Mouse (Mus musculus) naive thymus-derived CD4-positive, alpha-beta T cell, adult 2 months (primary cell): ENCODE results near the gene Cenpa.
"Not testable (repeated sequence)": the region's sequence is repeated elsewhere in the genome, so short reads cannot be mapped to it uniquely, and the experiment has no call there.

Source experiments
- DNase-seq: peaks from one replicate; pipeline ENCODE4 v3.0.0-alpha.2; 2011; ENCODE audit warnings: low read depth

The Cenpa gene

DNA sequence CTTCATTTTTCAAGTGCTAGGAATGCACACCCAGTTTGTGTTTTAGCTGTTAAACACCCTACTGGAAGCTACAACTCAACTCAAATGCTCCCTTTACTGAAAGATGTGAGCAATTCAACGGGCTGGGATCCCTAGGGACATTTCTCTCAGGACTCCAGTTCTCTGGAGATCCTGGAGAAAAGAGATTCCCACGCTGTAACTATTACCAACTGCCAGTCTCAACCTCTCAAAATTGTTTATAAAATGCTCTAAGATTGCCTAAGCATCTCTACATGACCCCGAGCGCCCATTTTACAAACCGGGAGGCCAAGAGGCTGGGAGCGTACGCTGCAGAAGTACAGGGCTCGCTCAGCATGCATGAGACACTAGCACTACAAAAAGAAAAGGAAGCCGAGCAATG, 19.2 kb upstream of the Cenpa start:
- DNase-seq = no peak

DNA sequence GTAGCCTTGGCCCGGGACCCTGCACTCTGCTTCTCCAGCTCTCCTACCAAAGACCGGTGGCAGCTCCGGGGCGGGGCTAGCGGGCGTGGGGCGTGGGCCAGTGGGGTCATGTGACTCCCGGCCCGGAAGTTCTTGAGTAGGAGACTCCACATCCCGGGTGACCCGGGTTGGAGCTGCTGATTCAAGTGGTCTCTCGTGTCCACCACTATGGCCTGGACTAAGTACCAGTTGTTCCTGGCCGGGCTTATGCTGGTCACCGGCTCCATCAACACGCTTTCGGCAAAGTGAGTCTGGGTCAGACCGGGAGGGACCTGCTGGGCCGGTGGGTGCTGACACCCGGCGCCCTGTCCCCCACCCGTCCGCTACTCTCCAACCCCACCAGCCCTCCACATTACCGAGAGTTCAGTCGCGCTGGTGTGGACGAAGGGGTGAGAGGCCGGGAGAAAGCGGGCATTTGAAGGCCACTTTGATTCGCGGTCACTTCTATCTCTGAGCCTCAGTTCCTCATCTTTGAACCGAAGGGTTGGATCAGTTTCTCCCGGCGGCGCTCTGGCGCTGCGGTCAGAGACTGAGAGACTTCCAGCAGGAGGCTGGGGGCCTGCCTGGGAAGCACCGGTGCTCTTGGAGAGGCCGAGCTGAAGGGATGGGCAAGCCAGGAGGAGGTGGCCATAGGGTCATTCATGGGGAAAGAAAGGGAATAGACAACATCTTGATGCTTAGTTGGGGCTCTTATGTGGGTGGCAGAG, 18.6 kb upstream of the Cenpa start, which contains the start of gene Slc35f6:
Gene Slc35f6, plus strand, starts transcription at position 119 of the 746 bp plus-strand sequence.
- peak; percentile 85 for DNase-seq

- DNase-seq = no peak
These were observed 17.0 kb upstream of the Cenpa start for GRCm38 (mm10) chr5:30649558-30649957.

- DNase-seq = no peak
These were observed 15.8 kb upstream of the Cenpa start for GRCm38 (mm10) chr5:30650756-30651155.

GRCm38 (mm10) chr5:30651554-30651953, 15.0 kb upstream of the Cenpa start:
- DNase-seq = no peak

DNA sequence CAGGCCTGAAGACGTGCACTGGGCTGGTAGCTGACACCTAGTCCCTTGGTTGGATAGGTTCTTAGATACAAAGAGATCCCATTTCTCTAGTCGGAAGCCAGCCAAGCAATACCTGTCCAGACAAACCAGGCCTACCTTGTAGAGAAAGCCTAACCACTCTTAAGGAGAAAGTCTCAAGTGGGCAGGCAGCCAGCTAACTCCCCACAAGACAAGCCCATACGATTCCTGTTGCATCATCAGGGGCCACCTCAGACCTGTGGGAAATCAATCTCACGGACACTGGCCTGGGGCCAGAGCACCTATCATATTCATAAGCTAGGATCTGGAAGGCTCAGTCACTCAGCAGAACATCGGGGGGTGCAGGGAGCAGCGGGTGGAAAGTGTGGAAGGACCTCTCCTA, 13.3 kb upstream of the Cenpa start:
- DNase-seq = no peak

DNA sequence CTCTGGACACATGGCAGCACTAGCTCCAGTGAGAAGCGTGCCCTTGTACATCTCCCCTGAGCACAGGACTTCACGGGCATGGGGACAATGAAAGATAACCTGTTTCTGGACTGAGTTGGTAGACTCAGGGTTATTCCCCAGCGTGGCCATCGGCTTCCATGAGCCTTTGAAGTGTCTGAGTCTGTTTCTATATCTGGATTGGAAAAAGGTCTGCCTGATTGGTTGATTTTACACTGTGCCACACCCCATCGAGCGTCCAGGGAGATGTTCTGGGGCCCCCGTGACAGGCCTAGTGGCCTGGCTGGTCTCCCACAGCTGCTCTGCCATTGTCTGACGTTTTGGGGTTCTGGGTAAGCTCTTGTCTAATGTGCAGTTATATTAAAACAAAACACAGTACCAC, 11.5 kb upstream of the Cenpa start:
- no peak for DNase-seq

GRCm38 (mm10) chr5:30655526-30656195, 10.9 kb upstream of the Cenpa start:
- DNase-seq = no peak

GRCm38 (mm10) chr5:30659042-30659441, 7.5 kb upstream of the Cenpa start:
- no peak for DNase-seq

DNA sequence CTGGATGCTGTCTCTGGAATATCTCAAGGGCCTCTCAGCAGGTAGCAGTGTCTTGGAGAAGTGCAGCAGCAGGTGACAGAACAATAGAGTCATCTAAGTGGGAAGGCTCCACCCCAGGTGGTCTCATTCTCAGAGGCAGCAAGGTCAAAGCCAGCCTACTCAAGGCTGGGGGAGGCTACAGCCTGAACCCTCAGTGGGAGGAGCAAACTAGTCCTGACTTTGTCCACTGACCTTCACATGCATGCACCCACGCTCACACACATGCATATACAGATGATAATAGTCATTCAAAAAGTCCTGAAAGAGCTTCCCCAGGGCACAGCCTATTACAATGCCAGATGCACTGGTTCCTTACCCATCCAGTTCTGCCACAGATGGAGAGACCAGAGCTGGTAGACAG, 6.3 kb upstream of the Cenpa start:
- DNase-seq = no peak

GRCm38 (mm10) chr5:30660813-30661212, 5.8 kb upstream of the Cenpa start:
- DNase-seq = no peak

- DNase-seq = no peak
These were observed 1.2 kb upstream of the Cenpa start for GRCm38 (mm10) chr5:30665360-30665759.

DNA sequence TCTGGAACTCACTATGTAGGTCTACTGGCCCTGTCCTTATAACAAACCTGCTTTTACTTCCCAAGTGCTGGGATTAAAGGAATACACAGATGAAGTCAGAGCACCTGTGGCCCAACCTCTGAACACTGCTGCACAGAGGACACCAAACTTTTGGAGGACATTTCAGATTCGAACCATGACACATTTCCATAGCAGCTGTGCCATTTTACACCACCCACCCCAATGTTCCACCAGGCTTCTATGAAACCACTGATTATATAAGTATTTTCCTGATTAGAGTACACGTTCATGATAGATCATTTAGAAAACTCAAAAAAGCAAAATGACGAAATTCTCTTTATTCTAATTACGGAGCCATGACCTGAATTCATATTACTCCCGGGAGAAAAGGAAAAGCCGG, 609 bp upstream of the Cenpa start:
- DNase-seq = no peak

- no peak for DNase-seq
These were observed 638 bp downstream of the Cenpa start for GRCm38 (mm10) chr5:30667215-30667614.

DNA sequence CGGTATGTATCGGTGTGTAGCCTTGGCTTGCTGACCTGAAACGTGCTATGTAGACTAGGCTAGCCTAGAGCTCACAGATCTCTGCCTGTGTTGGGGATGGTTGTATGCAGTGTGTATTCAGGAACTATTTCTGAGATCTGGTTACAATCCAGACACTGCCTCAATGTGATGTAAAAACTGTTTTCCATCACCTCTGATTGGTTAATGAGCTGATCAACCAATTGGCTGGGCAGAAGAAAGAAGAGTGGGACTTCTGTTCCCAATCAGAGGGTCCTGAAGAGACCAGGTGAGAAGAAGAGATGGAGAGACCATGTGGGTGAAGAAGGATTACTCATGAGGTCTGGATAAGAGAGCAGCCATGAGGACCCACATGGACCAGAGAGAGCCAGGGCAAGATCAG, 1.1 kb downstream of the Cenpa start:
- DNase-seq = peak; percentile 20

GRCm38 (mm10) chr5:30668637-30669495, 2.3 kb downstream of the Cenpa start:
- DNase-seq = peak; percentile 28

- DNase-seq = no peak
These were observed 2.9 kb downstream of the Cenpa start for GRCm38 (mm10) chr5:30669496-30669830.

GRCm38 (mm10) chr5:30670091-30670490, 3.5 kb downstream of the Cenpa start:
- no peak for DNase-seq

- no peak for DNase-seq
These were observed 7.4 kb downstream of the Cenpa start for GRCm38 (mm10) chr5:30674001-30674400.

- DNase-seq = no peak
These were observed 10.2 kb downstream of the Cenpa start for GRCm38 (mm10) chr5:30676800-30677199.

- not testable (repeated sequence) for DNase-seq
These were observed 11.5 kb downstream of the Cenpa start for GRCm38 (mm10) chr5:30678069-30678468.

GRCm38 (mm10) chr5:30678722-30679296, 12.2 kb downstream of the Cenpa start:
- no peak for DNase-seq
